In genomic region chr6:83101316-83101687, GRCm38 (mm10) we compare ENCODE assay signal across 8 mouse cellular contexts. TPM values are rescaled to one million over a fixed set of nuclear protein-coding genes. Genes with fewer than 3 reads are reported as not detected.
DNase-seq lines count a peak whose midpoint lies in the region; ATAC-seq and TF ChIP-seq lines count a peak whose summit lies in the region.

Ccdc142 (plus strand) TSS chr6:83101601.
Gm42688 (plus strand) TSS chr6:83101617.

- H3K9ac ChIP-seq in forebrain, embryonic 11.5 days (ENCODE audit: low read length), result peak within 1 kb of the TSS; percentile 77
- peak within 1 kb of the TSS; percentile 92 for H3K9ac ChIP-seq in heart, embryonic 16.5 days (ENCODE audit: low read length)
- H3K9ac ChIP-seq in liver, embryonic 13.5 days, result peak within 1 kb of the TSS; percentile 90
- peak within 1 kb of the TSS; percentile 73 for H3K9ac ChIP-seq in stomach, postnatal 0 days (ENCODE audit: low read length)

- TF ChIP-seq EP300 in stomach, postnatal 0 days (optimal IDR thresholded peaks at IDR 0.05), result no peak

- H3K4me2 ChIP-seq in forebrain, embryonic 11.5 days (ENCODE audit: low read depth, low read length, severe bottlenecking), result peak within 1 kb of the TSS; percentile 90
- peak within 1 kb of the TSS; percentile 97 for H3K4me2 ChIP-seq in heart, embryonic 16.5 days (ENCODE audit: low read depth, low read length)
- peak within 1 kb of the TSS; percentile 99 for H3K4me2 ChIP-seq in liver, embryonic 13.5 days
- peak within 1 kb of the TSS; percentile 99 for H3K4me2 ChIP-seq in stomach, postnatal 0 days (replicated peaks; ENCODE audit: low read depth)

- peaks cover 3% of the 10 kb centered on the region; the same call in 1 of the 2 replicates for H3K36me3 ChIP-seq in E14TG2a.4 (ENCODE audit: insufficient read depth, low read length)
- no peaks in the 10 kb centered on the region for H3K36me3 ChIP-seq in forebrain, embryonic 11.5 days (ENCODE audit: control insufficient read depth, insufficient read depth, low read length)
- H3K36me3 ChIP-seq in heart, embryonic 16.5 days (ENCODE audit: control insufficient read depth, insufficient read depth), result no peaks in the 10 kb centered on the region
- peaks cover 21% of the 10 kb centered on the region for H3K36me3 ChIP-seq in liver, embryonic 13.5 days
- H3K36me3 ChIP-seq in stomach, postnatal 0 days (ENCODE audit: control insufficient read depth, insufficient read depth, low read length), result no peaks in the 10 kb centered on the region

- H3K4me1 ChIP-seq in E14TG2a.4 (replicated peaks; ENCODE audit: low read depth, low read length), result peaks cover 24% of the 10 kb centered on the region
- H3K4me1 ChIP-seq in forebrain, embryonic 11.5 days (replicated peaks; ENCODE audit: control insufficient read depth, insufficient read depth, low read length), result peaks cover 9% of the 10 kb centered on the region; the same call in 1 of the 2 replicates
- peaks cover 17% of the 10 kb centered on the region for H3K4me1 ChIP-seq in heart, embryonic 16.5 days (ENCODE audit: control insufficient read depth, insufficient read depth, low read length)
- H3K4me1 ChIP-seq in liver, embryonic 13.5 days (replicated peaks), result peaks cover 27% of the 10 kb centered on the region
- peaks cover 5% of the 10 kb centered on the region; the same call in 1 of the 2 replicates for H3K4me1 ChIP-seq in stomach, postnatal 0 days (replicated peaks; ENCODE audit: control insufficient read depth, insufficient read depth)

- peaks cover 50% of the 10 kb centered on the region for H3K27me3 ChIP-seq in E14TG2a.4 (ENCODE audit: insufficient read depth, low read length)
- peaks cover 2% of the 10 kb centered on the region; the same call in 1 of the 2 replicates for H3K27me3 ChIP-seq in forebrain, embryonic 11.5 days (ENCODE audit: control insufficient read depth, insufficient read depth, low read length)
- peaks cover 3% of the 10 kb centered on the region for H3K27me3 ChIP-seq in heart, embryonic 16.5 days (ENCODE audit: control insufficient read depth, insufficient read depth, low read length)
- peaks cover 14% of the 10 kb centered on the region for H3K27me3 ChIP-seq in liver, embryonic 13.5 days
- H3K27me3 ChIP-seq in stomach, postnatal 0 days (ENCODE audit: control insufficient read depth, insufficient read depth, low read length), result no peaks in the 10 kb centered on the region

- no peaks in the 10 kb centered on the region for H3K9me3 ChIP-seq in E14TG2a.4 (ENCODE audit: low read length)
- no peaks in the 10 kb centered on the region for H3K9me3 ChIP-seq in forebrain, embryonic 11.5 days (ENCODE audit: control insufficient read depth, low read length)
- no peaks in the 10 kb centered on the region for H3K9me3 ChIP-seq in heart, embryonic 16.5 days (replicated peaks; ENCODE audit: control insufficient read depth, low read length)
- no peaks in the 10 kb centered on the region for H3K9me3 ChIP-seq in liver, embryonic 13.5 days (replicated peaks)
- no peaks in the 10 kb centered on the region for H3K9me3 ChIP-seq in stomach, postnatal 0 days (ENCODE audit: control insufficient read depth, low read length)

- H3K27ac ChIP-seq in forebrain, embryonic 11.5 days (ENCODE audit: low read depth, low read length), result peak within 1 kb of the TSS; percentile 26
- H3K27ac ChIP-seq in heart, embryonic 16.5 days (ENCODE audit: low read length), result peak within 1 kb of the TSS; percentile 87
- H3K27ac ChIP-seq in liver, embryonic 13.5 days, result peak within 1 kb of the TSS; percentile 85
- peak within 1 kb of the TSS; percentile 83 for H3K27ac ChIP-seq in stomach, postnatal 0 days (replicated peaks)

- DNase-seq in c-Kit-positive CD71-positive TER-119-positive erythroid progenitor cells, embryonic 14.5 days (ENCODE audit: low spot score), result peak; percentile 86
- peak; percentile 86 for DNase-seq in forebrain, embryonic 11.5 days (ENCODE audit: low spot score)
- DNase-seq in kidney, postnatal 25 days, result peak; percentile 94 to 96
- peak; percentile 82 for DNase-seq in liver, embryonic 13.5 days
- peak; percentile 78 to 84 for DNase-seq in natural killer cell, adult 2 months (ENCODE audit: low spot score in 2 of 2)
- DNase-seq in stomach, postnatal 0 days (ENCODE audit: low spot score), result peak; percentile 88

- peak; percentile 88 for ATAC-seq in forebrain, embryonic 11.5 days (replicated peaks; ENCODE audit: low FRiP score)
- peak; percentile 86 for ATAC-seq in heart, embryonic 16.5 days (replicated peaks; ENCODE audit: extremely low read depth, insufficient read depth, low FRiP score)
- peak; percentile 81 for ATAC-seq in liver, embryonic 13.5 days (ENCODE audit: low read depth)
- peak; percentile 90 for ATAC-seq in stomach, postnatal 0 days (ENCODE audit: low FRiP score, low TSS enrichment)

- under 1% methylated on average over 24 of the region's 25 CpGs for WGBS in forebrain, embryonic 11.5 days
- under 1% methylated on average over 25 of the region's 25 CpGs for WGBS in heart, embryonic 16.5 days
- WGBS in liver, embryonic 13.5 days (ENCODE audit: insufficient replicate concordance), result 2% methylated on average over 25 of the region's 25 CpGs
- under 1% methylated on average over 25 of the region's 25 CpGs for WGBS in stomach, postnatal 0 days

- H3K4me3 ChIP-seq in E14TG2a.4 (replicated peaks; ENCODE audit: low read length), result peak within 1 kb of the TSS; percentile 94
- H3K4me3 ChIP-seq in forebrain, embryonic 11.5 days (ENCODE audit: low read depth, low read length), result peak within 1 kb of the TSS; percentile 72
- H3K4me3 ChIP-seq in heart, embryonic 16.5 days (ENCODE audit: low read length), result peak within 1 kb of the TSS; percentile 81
- H3K4me3 ChIP-seq in liver, embryonic 13.5 days (replicated peaks), result peak within 1 kb of the TSS; percentile 81
- peak within 1 kb of the TSS; percentile 68 for H3K4me3 ChIP-seq in stomach, postnatal 0 days (ENCODE audit: low read depth, low read length)

- TF ChIP-seq CTCF in E14TG2a.4 (conservative IDR thresholded peaks at IDR 0.05; ENCODE audit: low read length), result peak; percentile 12; the same call in 1 of the 2 replicates
- peak; percentile 83 for TF ChIP-seq CTCF in stomach, postnatal 0 days (IDR thresholded peaks at IDR 0.05; ENCODE audit: low read depth)

RNA-seq across cellular contexts. Expression of gene Ccdc142, which starts in this region (rescaled TPM):
- polyA plus RNA-seq in forebrain, embryonic 11.5 days (2014; fragmentation: Nextera tagmentation; extraction: Ambion mirVana), result 2.8 and 3.0 TPM in 2 replicates
- 2.0 and 2.6 TPM in 2 replicates for polyA plus RNA-seq in heart, embryonic 16.5 days (2015; fragmentation: Nextera tagmentation; extraction: Ambion mirVana)
- 0.94 and 1.1 TPM in 2 replicates for polyA plus RNA-seq in liver, embryonic 13.5 days (2015; fragmentation: Nextera tagmentation; extraction: Ambion mirVana)
- 1.1 and 1.4 TPM in 2 replicates for polyA plus RNA-seq in stomach, postnatal 0 days (2015; fragmentation: Nextera tagmentation; extraction: Ambion mirVana)

RNA-seq across cellular contexts. Expression of gene Gm42688, which starts in this region (rescaled TPM):
- polyA plus RNA-seq in forebrain, embryonic 11.5 days (2014; fragmentation: Nextera tagmentation; extraction: Ambion mirVana), result 2.5 and 3.0 TPM in 2 replicates
- 1.9 and 2.2 TPM in 2 replicates for polyA plus RNA-seq in heart, embryonic 16.5 days (2015; fragmentation: Nextera tagmentation; extraction: Ambion mirVana)
- polyA plus RNA-seq in liver, embryonic 13.5 days (2015; fragmentation: Nextera tagmentation; extraction: Ambion mirVana), result 1.1 and 1.3 TPM in 2 replicates
- 1.1 and 1.3 TPM in 2 replicates for polyA plus RNA-seq in stomach, postnatal 0 days (2015; fragmentation: Nextera tagmentation; extraction: Ambion mirVana)

Comparison
In these comparisons a context has a peak if more than half of its experiments do, and no peak if none do; other contexts are left out.
1. Peak in every context shown above with its lines: DNase-seq, ATAC-seq, H3K4me3 ChIP-seq and H3K27ac ChIP-seq.
2. H3K27ac ChIP-seq: peak in every context shown above with its lines; median percentile 87 in heart, embryonic 16.5 days; 85 in liver, embryonic 13.5 days; 83 in stomach, postnatal 0 days; 26 in forebrain, embryonic 11.5 days.